Mouse (Mus musculus): Measurements from ENCODE around the gene Atrnl1. TPM values are rescaled to one million over a fixed set of nuclear protein-coding genes. Genes with fewer than 3 reads are reported as not detected.
A peak's percentile ranks its signal among the peaks of the same experiment; 100 is the strongest.

Atrnl1 gene
- total RNA-seq, 2 experiments from 2014 or later, result 7.1 to 8.0 TPM

GRCm38 (mm10) chr19:57931626-57932025 is 320.8 kb downstream of the Atrnl1 start:
- H3K27ac ChIP-seq, result no peak overlapping the region
- H3K4me3 ChIP-seq, result no peak overlapping the region
- intact Hi-C loops (cut with DNase I), result no loop called here
- no peak for DNase-seq
- TF ChIP-seq CTCF (IDR thresholded peaks at IDR 0.05), result no peak

GRCm38 (mm10) chr19:57936865-57937264 is 326.0 kb downstream of the Atrnl1 start:
- H3K27ac ChIP-seq, result no peak overlapping the region
- no peak for TF ChIP-seq CTCF (IDR thresholded peaks at IDR 0.05)
- DNase-seq, result no peak
- intact Hi-C loops (cut with DNase I), result no loop called here
- H3K4me3 ChIP-seq, result no peak overlapping the region

- Histone ChIP-seq H3K27ac (no peak overlapping the region), H3K4me3 (no peak overlapping the region)
- no peak for TF ChIP-seq CTCF (IDR thresholded peaks at IDR 0.05)
- DNase-seq, result no peak
- intact Hi-C loops (cut with DNase I), result no loop called here
Measured at GRCm38 (mm10) chr19:57939166-57939565, 328.3 kb downstream of the Atrnl1 start.

- no peak overlapping the region for H3K4me3 ChIP-seq
- no peak for DNase-seq
- intact Hi-C loops (cut with DNase I), result no loop called here
- no peak overlapping the region for H3K27ac ChIP-seq
- TF ChIP-seq CTCF (IDR thresholded peaks at IDR 0.05), result no peak
Measured at GRCm38 (mm10) chr19:57941529-57941928, 330.7 kb downstream of the Atrnl1 start.

GRCm38 (mm10) chr19:57942281-57942680 is 331.4 kb downstream of the Atrnl1 start:
- DNase-seq, result peak; percentile 35
- no peak for TF ChIP-seq CTCF (IDR thresholded peaks at IDR 0.05)
- Histone ChIP-seq H3K27ac (no peak overlapping the region), H3K4me3 (no peak overlapping the region)
- intact Hi-C loops (cut with DNase I), result no loop called here

DNA sequence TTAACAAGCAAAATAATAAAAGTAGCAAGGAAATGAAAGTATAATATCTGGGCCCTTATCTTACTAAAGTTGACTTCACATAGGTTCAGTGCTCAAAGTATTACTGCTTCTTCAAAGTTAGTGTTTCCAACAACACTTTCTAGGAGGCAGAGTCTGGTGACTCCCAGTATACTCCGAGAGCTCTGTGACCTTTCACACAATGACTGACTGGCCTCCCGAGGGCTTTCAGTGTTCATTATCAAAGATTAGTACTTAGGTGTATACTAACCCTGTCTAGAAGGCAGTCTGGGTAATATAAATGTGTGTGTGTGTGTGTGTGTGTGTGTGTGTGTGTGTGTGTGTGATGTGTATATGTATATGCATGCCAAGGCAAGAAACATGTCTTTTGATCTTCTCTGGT is 332.5 kb downstream of the Atrnl1 start:
- TF ChIP-seq CTCF (IDR thresholded peaks at IDR 0.05), result no peak
- no peak for DNase-seq
- no peak overlapping the region for H3K4me3 ChIP-seq
- no peak overlapping the region for H3K27ac ChIP-seq
- intact Hi-C loops (cut with DNase I), result no loop called here

GRCm38 (mm10) chr19:57944680-57945079 is 333.8 kb downstream of the Atrnl1 start:
- Histone ChIP-seq H3K4me3 (no peak overlapping the region), H3K27ac (no peak overlapping the region)
- no peak for TF ChIP-seq CTCF (IDR thresholded peaks at IDR 0.05)
- no peak for DNase-seq
- intact Hi-C loops (cut with DNase I), result no loop called here

DNA sequence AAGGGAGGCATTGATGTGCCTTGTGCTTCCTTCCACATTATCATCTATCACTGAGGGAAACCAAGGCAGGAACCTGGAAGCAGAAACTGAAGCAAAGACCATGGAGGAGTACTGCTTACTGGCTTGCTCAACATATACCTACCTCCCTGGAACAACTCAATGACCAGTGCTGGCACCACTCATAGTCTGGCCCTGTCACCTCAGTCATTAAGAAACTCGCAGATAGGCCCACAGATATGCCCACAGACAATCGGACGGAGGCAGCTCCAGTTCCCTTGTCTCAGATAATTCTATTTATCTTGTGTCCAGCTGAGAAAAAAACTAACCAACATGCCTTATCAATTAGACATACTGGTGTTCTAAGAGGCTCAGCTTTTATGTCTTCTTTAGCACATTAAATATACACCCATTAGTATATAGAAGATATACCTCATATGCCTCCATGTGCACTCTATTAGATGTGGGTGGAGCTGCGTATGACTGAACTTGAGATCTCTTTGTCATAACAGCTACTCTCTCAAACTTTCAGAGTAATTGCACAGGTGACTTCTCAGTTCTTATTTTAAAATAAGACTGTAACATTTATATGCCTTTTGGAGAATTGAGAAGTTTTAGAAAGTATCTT is 334.9 kb downstream of the Atrnl1 start:
- DNase-seq, result no peak
- no peak overlapping the region for H3K4me3 ChIP-seq
- no peak for TF ChIP-seq CTCF (IDR thresholded peaks at IDR 0.05)
- intact Hi-C loops (cut with DNase I), result no loop called here
- H3K27ac ChIP-seq, result no peak overlapping the region

- intact Hi-C loops (cut with DNase I), result no loop called here
Measured at GRCm38 (mm10) chr19:57948489-57948888, 337.7 kb downstream of the Atrnl1 start.

DNA sequence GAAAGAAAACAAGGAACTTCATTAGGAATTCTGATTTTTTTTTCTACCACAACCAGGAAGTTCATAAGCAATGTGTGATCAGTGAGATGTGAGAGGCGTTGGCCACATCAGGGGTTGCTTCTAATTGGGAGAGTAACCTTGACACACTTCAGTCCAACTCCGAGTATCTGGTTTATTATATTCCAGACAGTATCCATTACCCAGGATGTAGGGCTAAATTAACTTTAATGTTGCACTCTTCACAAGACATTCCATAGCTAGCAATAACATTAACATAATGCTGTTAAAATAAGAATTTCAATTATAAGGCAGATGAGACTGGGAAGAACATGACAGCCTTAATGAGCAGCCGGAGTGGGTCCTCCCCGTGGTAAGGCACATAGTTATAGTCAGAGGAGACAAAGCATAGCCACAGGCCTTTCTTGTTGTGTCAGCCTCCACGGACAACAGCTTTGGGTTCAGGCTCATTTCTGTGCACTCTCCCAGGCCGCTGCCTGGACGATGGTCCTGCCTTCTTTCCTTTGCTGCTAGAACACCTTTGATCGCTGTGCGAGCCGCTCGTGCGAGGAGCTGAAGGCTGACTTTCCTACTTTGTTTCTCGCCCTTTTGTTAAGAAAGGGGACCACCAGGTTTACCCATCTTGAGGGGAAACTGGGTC is 338.6 kb downstream of the Atrnl1 start:
- intact Hi-C loops (cut with DNase I), result no loop called here
- TF ChIP-seq CTCF (IDR thresholded peaks at IDR 0.05), result no peak
- DNase-seq, result no peak
- no peak overlapping the region for H3K4me3 ChIP-seq
- H3K27ac ChIP-seq, result no peak overlapping the region

More at GRCm38 (mm10) chr19:57948489-57948888, 337.7 kb downstream of the Atrnl1 start:
- no peak for DNase-seq
- TF ChIP-seq CTCF (IDR thresholded peaks at IDR 0.05), result no peak
- no peak overlapping the region for H3K4me3 ChIP-seq
- H3K27ac ChIP-seq, result no peak overlapping the region

DNA sequence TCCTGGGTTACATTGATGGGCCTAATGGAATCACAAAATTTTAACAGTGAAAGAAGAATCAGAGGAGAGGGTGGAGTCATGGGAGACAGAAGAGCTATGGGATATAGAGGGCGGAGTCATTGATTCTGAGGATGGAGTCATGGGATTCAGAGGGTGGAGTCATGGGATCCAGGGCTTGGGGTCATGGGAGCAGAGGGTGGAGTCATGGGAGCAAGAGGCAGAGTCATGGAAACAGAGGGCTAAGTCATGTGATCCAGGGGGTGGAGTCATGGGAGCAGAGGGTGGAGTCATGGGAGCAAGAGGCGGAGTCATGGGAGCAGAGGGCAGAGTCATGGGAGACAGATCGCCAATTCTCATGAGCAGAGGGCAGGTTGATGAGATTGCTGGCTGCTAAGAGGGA is 343.3 kb downstream of the Atrnl1 start:
- intact Hi-C loops (cut with DNase I), result no loop called here
- no peak overlapping the region for H3K4me3 ChIP-seq
- no peak for TF ChIP-seq CTCF (IDR thresholded peaks at IDR 0.05)

DNA sequence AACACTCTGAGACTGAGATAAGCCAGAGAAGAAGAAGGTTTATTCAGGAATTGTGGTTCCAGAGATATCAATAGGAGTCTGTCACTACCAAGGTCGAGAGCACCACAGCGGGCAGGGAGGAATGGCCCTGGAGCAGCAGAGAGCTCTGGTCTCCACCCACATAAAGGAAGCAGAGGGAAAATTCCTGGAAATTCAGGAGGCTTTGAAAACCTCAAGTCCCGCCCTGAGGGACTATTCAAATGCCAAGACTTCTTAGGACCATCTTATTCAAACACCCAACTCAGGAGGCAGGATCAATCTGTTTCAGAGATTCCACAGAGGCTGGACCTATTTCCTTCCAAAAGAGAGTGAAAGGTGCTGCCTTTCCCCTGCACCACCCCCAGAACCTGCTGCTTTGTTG is 345.6 kb downstream of the Atrnl1 start:
- H3K4me3 ChIP-seq, result no peak overlapping the region
- intact Hi-C loops (cut with DNase I), result no loop called here
- TF ChIP-seq CTCF (IDR thresholded peaks at IDR 0.05), result no peak
- no peak for DNase-seq
- H3K27ac ChIP-seq, result no peak overlapping the region

More for the DNA sequence above, 343.3 kb downstream of the Atrnl1 start:
- no peak for DNase-seq
- no peak overlapping the region for H3K27ac ChIP-seq

- H3K4me3 ChIP-seq, result no peak overlapping the region
- no peak for DNase-seq
- TF ChIP-seq CTCF (IDR thresholded peaks at IDR 0.05), result no peak
- intact Hi-C loops (cut with DNase I), result no loop called here
- H3K27ac ChIP-seq, result no peak overlapping the region
Measured at GRCm38 (mm10) chr19:57957363-57957762, 346.5 kb downstream of the Atrnl1 start.

DNA sequence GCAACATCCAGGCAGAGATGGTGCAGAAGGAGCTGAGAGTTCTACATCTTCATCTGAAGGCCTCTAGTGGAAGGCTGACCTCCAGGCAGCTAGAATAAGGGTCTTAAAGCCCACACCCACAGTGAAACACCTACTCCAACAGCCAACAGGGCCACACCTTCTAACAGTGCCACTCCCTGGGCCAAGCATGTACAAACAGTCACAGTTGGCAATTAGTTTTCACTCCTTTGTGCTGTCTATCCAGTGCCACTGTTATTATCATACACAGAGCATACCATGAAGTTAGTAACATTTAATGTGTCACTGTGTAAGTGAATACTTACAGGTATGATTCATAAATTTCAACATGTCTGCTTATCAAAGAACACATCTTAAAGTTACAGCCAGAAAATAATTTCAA is 347.3 kb downstream of the Atrnl1 start:
- intact Hi-C loops (cut with DNase I), result no loop called here
- Histone ChIP-seq H3K4me3 (no peak overlapping the region), H3K27ac (no peak overlapping the region)
- DNase-seq, result no peak
- no peak for TF ChIP-seq CTCF (IDR thresholded peaks at IDR 0.05)
